Mouse (Mus musculus): ENCODE results near the gene 1700001J03Rik.
"Not testable (repeated sequence)": the region's sequence is repeated elsewhere in the genome, so short reads cannot be mapped to it uniquely, and the experiment has no call there.

GRCm38 (mm10) chr5:146185204-146185603, at the start of gene 1700001J03Rik:
- TF ChIP-seq CTCF (IDR thresholded peaks at IDR 0.05; ENCODE audit: extremely low read depth, insufficient read depth, insufficient read length, insufficient replicate concordance); POLR2A (IDR thresholded peaks at IDR 0.05; ENCODE audit: low read depth, low read length): not testable (repeated sequence)

All from spleen, adult 2 months (tissue).